9 mouse cellular contexts compared by ENCODE assay signal in the genomic region with DNA sequence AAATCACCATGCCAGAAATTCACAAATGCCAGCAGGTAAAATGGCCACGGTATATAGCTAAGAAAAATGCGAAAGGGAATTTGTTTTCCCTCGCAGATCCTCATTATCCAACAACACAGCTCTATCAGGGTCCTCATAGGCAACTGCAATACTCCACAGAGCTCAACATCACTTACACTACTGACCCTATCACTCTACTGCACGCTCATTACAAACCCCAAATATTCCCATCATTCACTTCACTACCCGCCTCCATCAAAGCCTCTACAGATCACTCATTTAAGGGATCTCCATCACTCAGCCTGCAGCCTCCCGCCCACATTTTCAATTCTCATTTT. TPM values are rescaled to one million over a fixed set of nuclear protein-coding genes. Genes with fewer than 3 reads are reported as not detected.
DNase-seq lines count a peak whose midpoint lies in the region; ATAC-seq and TF ChIP-seq lines count a peak whose summit lies in the region.
"Had no signal": no experiment of that assay in that cellular context is flagged by ENCODE, and none has a peak within 500 bp of the region (broad histone marks: within the 10 kb centered on the region; RNA-seq: fewer than 3 reads in every experiment).

No protein-coding gene starts in this region.

- no peaks in the 10 kb centered on the region for H3K36me3 ChIP-seq in kidney, adult 2 months (ENCODE audit: control insufficient read depth, insufficient read depth, low read length)
- no peaks in the 10 kb centered on the region for H3K36me3 ChIP-seq in hindbrain, embryonic 11.5 days (ENCODE audit: control insufficient read depth, insufficient read depth, low read length)
- H3K36me3 ChIP-seq in midbrain, embryonic 11.5 days (ENCODE audit: control insufficient read depth, insufficient read depth, low read length) = no peaks in the 10 kb centered on the region

- no peak for ATAC-seq in hindbrain, embryonic 11.5 days (ENCODE audit: low FRiP score)
- peak; percentile 66 for ATAC-seq in midbrain, embryonic 11.5 days (ENCODE audit: low FRiP score)
- no peak for ATAC-seq in inflammation-experienced regulatory T-cells, adult 6 months

- 20% methylated on average over 6 of the region's 6 CpGs for WGBS in kidney, adult 2 months
- 27% methylated on average over 6 of the region's 6 CpGs for WGBS in bone marrow, adult 2 months
- WGBS in hindbrain, embryonic 11.5 days = 33% methylated on average over 6 of the region's 6 CpGs
- WGBS in midbrain, embryonic 11.5 days = 34% methylated on average over 6 of the region's 6 CpGs

- H3K27me3 ChIP-seq in kidney, adult 2 months (replicated peaks; ENCODE audit: control insufficient read depth, insufficient read depth, low read length) = no peaks in the 10 kb centered on the region
- H3K27me3 ChIP-seq in hindbrain, embryonic 11.5 days (ENCODE audit: control insufficient read depth, insufficient read depth, low read length) = no peaks in the 10 kb centered on the region
- no peaks in the 10 kb centered on the region for H3K27me3 ChIP-seq in midbrain, embryonic 11.5 days (ENCODE audit: control insufficient read depth, insufficient read depth, low read length)
- H3K27me3 ChIP-seq: Patski had no signal

- DNase-seq in kidney, adult 2 months = no peak
- DNase-seq in kidney, postnatal 36 days = no peak
- DNase-seq in hindbrain, embryonic 11.5 days (ENCODE audit: low spot score) = no peak
- DNase-seq in midbrain, embryonic 11.5 days (ENCODE audit: low spot score, missing footprints) = no peak
- no peak for DNase-seq in left cerebral cortex, adult 11 months (ENCODE audit: low spot score)
- DNase-seq in layer of hippocampus, adult 9-11 months = no peak

- H3K9me3 ChIP-seq in hindbrain, embryonic 11.5 days (ENCODE audit: control insufficient read depth, low read length) = no peaks in the 10 kb centered on the region
- no peaks in the 10 kb centered on the region for H3K9me3 ChIP-seq in midbrain, embryonic 11.5 days (ENCODE audit: control insufficient read depth, low read length)

- TF ChIP-seq POLR2A in kidney, adult 2 months (IDR thresholded peaks at IDR 0.05; ENCODE audit: low read depth, low read length) = no peak
- no peak for TF ChIP-seq POLR2A in bone marrow, adult 2 months (IDR thresholded peaks at IDR 0.05; ENCODE audit: borderline replicate concordance, control insufficient read depth, low read depth, low read length)

- no peak overlapping the region for H3K27ac ChIP-seq in kidney, adult 2 months (ENCODE audit: insufficient read depth, low read depth, low read length)
- no peak overlapping the region for H3K27ac ChIP-seq in bone marrow, adult 2 months (ENCODE audit: control insufficient read depth, insufficient read depth, low read depth, low read length, poor library complexity)
- no peak overlapping the region for H3K27ac ChIP-seq in hindbrain, embryonic 11.5 days (ENCODE audit: low read depth, low read length)
- H3K27ac ChIP-seq in midbrain, embryonic 11.5 days (ENCODE audit: low read depth, low read length) = no peak overlapping the region

- TF ChIP-seq CTCF in kidney, adult 2 months (conservative IDR thresholded peaks at IDR 0.05; ENCODE audit: insufficient read depth, insufficient read length, low read depth, low read length) = no peak
- TF ChIP-seq CTCF in bone marrow, adult 2 months (IDR thresholded peaks at IDR 0.05; ENCODE audit: control insufficient read depth, insufficient read depth, low read length) = no peak

- peak overlapping the region; percentile 40 for H3K4me2 ChIP-seq in hindbrain, embryonic 11.5 days (replicated peaks; ENCODE audit: low read depth, low read length)
- peak overlapping the region; percentile 43 for H3K4me2 ChIP-seq in midbrain, embryonic 11.5 days

- H3K4me3 ChIP-seq in kidney, adult 2 months (ENCODE audit: insufficient read depth, low read depth, low read length) = peak overlapping the region; percentile 54
- H3K4me3 ChIP-seq in bone marrow, adult 2 months (replicated peaks; ENCODE audit: control insufficient read depth, low read depth, low read length) = peak overlapping the region; percentile 69
- peak overlapping the region; percentile 41 for H3K4me3 ChIP-seq in hindbrain, embryonic 11.5 days (ENCODE audit: low read depth, low read length)
- peak overlapping the region; percentile 39 for H3K4me3 ChIP-seq in midbrain, embryonic 11.5 days (ENCODE audit: low read depth, low read length)

- H3K4me1 ChIP-seq in kidney, adult 2 months (ENCODE audit: control insufficient read depth, insufficient read depth, low read length) = no peaks in the 10 kb centered on the region
- no peaks in the 10 kb centered on the region for H3K4me1 ChIP-seq in bone marrow, adult 2 months (ENCODE audit: control insufficient read depth, insufficient read depth, low read length)
- H3K4me1 ChIP-seq in hindbrain, embryonic 11.5 days (replicated peaks; ENCODE audit: control insufficient read depth, insufficient read depth, low read length) = no peaks in the 10 kb centered on the region
- no peaks in the 10 kb centered on the region for H3K4me1 ChIP-seq in midbrain, embryonic 11.5 days (ENCODE audit: control insufficient read depth, insufficient read depth, low read length)

- peak overlapping the region; percentile 0; the same call in 1 of the 2 replicates for H3K9ac ChIP-seq in hindbrain, embryonic 11.5 days (ENCODE audit: low read depth, low read length)
- H3K9ac ChIP-seq in midbrain, embryonic 11.5 days (ENCODE audit: low read length) = peak overlapping the region; percentile 51

RNA-seq across cellular contexts. Expression of a gene that starts 0.7 kb away (rescaled TPM):
- polyA plus RNA-seq in kidney, adult 2 months (2012; rRNA removed) = 0.07 and 0.11 TPM in 2 replicates
- polyA plus RNA-seq in bone marrow, adult 2 months (2011; ENCODE audit: insufficient read depth, insufficient read length, low replicate concordance, missing spikeins) = 0.55 TPM in 1 of 2 replicates, not detected in the other
- polyA plus RNA-seq in hindbrain, embryonic 11.5 days (2014; fragmentation: Nextera tagmentation; extraction: Ambion mirVana) = 3.1 and 3.3 TPM in 2 replicates
- 3.1 and 3.4 TPM in 2 replicates for polyA plus RNA-seq in midbrain, embryonic 11.5 days (2014; fragmentation: Nextera tagmentation; extraction: Ambion mirVana)
- polyA plus RNA-seq in inflammation-experienced regulatory T-cells, adult 6 months (2017; shearing (Covaris generic)) = 1 to 10 TPM; 2.8 to 4.5 (median 3.4) TPM

RNA-seq across cellular contexts. Expression of a gene that starts 20.4 kb away (rescaled TPM):
- polyA plus RNA-seq in kidney, adult 2 months (2012; rRNA removed) = not detected in 2 replicates
- not detected in 2 replicates for polyA plus RNA-seq in bone marrow, adult 2 months (2011; ENCODE audit: insufficient read depth, insufficient read length, low replicate concordance, missing spikeins)
- polyA plus RNA-seq in hindbrain, embryonic 11.5 days (2014; fragmentation: Nextera tagmentation; extraction: Ambion mirVana) = not detected in 2 replicates
- polyA plus RNA-seq in midbrain, embryonic 11.5 days (2014; fragmentation: Nextera tagmentation; extraction: Ambion mirVana) = not detected in 2 replicates
- polyA plus RNA-seq in inflammation-experienced regulatory T-cells, adult 6 months (2017; shearing (Covaris generic)) = not detected
- polyA plus RNA-seq: Patski had no signal

RNA-seq across cellular contexts. Expression of a gene that starts 26.5 kb away (rescaled TPM):
- 0.52 and 0.72 TPM in 2 replicates for polyA plus RNA-seq in kidney, adult 2 months (2012; rRNA removed)
- polyA plus RNA-seq in bone marrow, adult 2 months (2011; ENCODE audit: insufficient read depth, insufficient read length, low replicate concordance, missing spikeins) = 6.7 and 10.7 TPM in 2 replicates
- 7.6 and 9.7 TPM in 2 replicates for polyA plus RNA-seq in hindbrain, embryonic 11.5 days (2014; fragmentation: Nextera tagmentation; extraction: Ambion mirVana)
- polyA plus RNA-seq in midbrain, embryonic 11.5 days (2014; fragmentation: Nextera tagmentation; extraction: Ambion mirVana) = 7.6 and 7.7 TPM in 2 replicates
- 10 to 100 TPM; 17.9 to 20.9 (median 20.3) TPM for polyA plus RNA-seq in inflammation-experienced regulatory T-cells, adult 6 months (2017; shearing (Covaris generic))

RNA-seq across cellular contexts. Expression of a gene that starts 27.0 kb away (rescaled TPM):
- not detected in 2 replicates for polyA plus RNA-seq in kidney, adult 2 months (2012; rRNA removed)
- not detected in 2 replicates for polyA plus RNA-seq in bone marrow, adult 2 months (2011; ENCODE audit: insufficient read depth, insufficient read length, low replicate concordance, missing spikeins)
- polyA plus RNA-seq in hindbrain, embryonic 11.5 days (2014; fragmentation: Nextera tagmentation; extraction: Ambion mirVana) = not detected in 2 replicates
- not detected in 2 replicates for polyA plus RNA-seq in midbrain, embryonic 11.5 days (2014; fragmentation: Nextera tagmentation; extraction: Ambion mirVana)
- not detected for polyA plus RNA-seq in inflammation-experienced regulatory T-cells, adult 6 months (2017; shearing (Covaris generic))
- polyA plus RNA-seq: Patski had no signal
